Comparison of ENCODE assay signal across 11 mouse cellular contexts in genomic region chr2:74726973-74727639, GRCm38 (mm10). TPM values are rescaled to one million over a fixed set of nuclear protein-coding genes. Genes with fewer than 3 reads are reported as not detected.
DNase-seq lines count a peak whose midpoint lies in the region; ATAC-seq and TF ChIP-seq lines count a peak whose summit lies in the region.
"Had no signal": no experiment of that assay in that cellular context is flagged by ENCODE, and none has a peak within 500 bp of the region (broad histone marks: within the 10 kb centered on the region; RNA-seq: fewer than 3 reads in every experiment).

No protein-coding gene starts in this region.

- no peak overlapping the region for H3K27ac ChIP-seq in heart, embryonic 13.5 days (replicated peaks)
- no peak overlapping the region for H3K27ac ChIP-seq in MEL (ENCODE audit: control insufficient read depth, low read depth, low read length)
- H3K27ac ChIP-seq in intestine, embryonic 14.5 days (ENCODE audit: low read depth): peak overlapping the region; percentile 67
- H3K27ac ChIP-seq in midbrain, embryonic 14.5 days (replicated peaks; ENCODE audit: low read depth, low read length): no peak overlapping the region

- peaks cover 100% of the 10 kb centered on the region for H3K27me3 ChIP-seq in heart, embryonic 13.5 days (replicated peaks)
- H3K27me3 ChIP-seq in MEL (ENCODE audit: control insufficient read depth in 1 of 2, insufficient read depth in 2 of 2, low read length in 2 of 2): peaks cover 0 to 2% of the 10 kb centered on the region in 2 experiments; a peak in 3 of 4 replicates
- H3K27me3 ChIP-seq in intestine, embryonic 14.5 days (replicated peaks; ENCODE audit: control insufficient read depth, insufficient read depth, low read length): peaks cover 95% of the 10 kb centered on the region
- H3K27me3 ChIP-seq in midbrain, embryonic 14.5 days (ENCODE audit: control insufficient read depth, insufficient read depth, low read length): peaks cover 99% of the 10 kb centered on the region

- intact Hi-C loops in heart, postnatal 10 days (cut with DNase I): no loop called here

- DNase-seq in heart, postnatal 10 days: no peak
- DNase-seq in MEL (ENCODE audit: low read depth, low spot score): no peak
- DNase-seq in intestine, embryonic 14.5 days (ENCODE audit: low spot score): no peak
- DNase-seq in midbrain, embryonic 14.5 days: no peak
- no peak for DNase-seq in layer of hippocampus, adult 18-20 months (ENCODE audit: low spot score in 2 of 2)
- no peak for DNase-seq in frontal cortex, postnatal 14 days (ENCODE audit: low spot score in 2 of 2)
- DNase-seq in layer of hippocampus, postnatal 25 days (ENCODE audit: extremely low spot score in 1 of 2, low spot score in 1 of 2): no peak
- DNase-seq: thymus, postnatal 36 days had no signal

- peak overlapping the region; percentile 38 for H3K4me3 ChIP-seq in heart, embryonic 13.5 days
- H3K4me3 ChIP-seq in MEL (ENCODE audit: control insufficient read depth in 1 of 2, insufficient read depth in 1 of 2, low read depth in 2 of 2, low read length in 2 of 2): no peak overlapping the region
- H3K4me3 ChIP-seq in intestine, embryonic 14.5 days (ENCODE audit: low read depth, low read length): peak overlapping the region; percentile 33
- 0 out of 2 replicates have a peak overlapping the region, but pooled peaks have one; percentile 3 for H3K4me3 ChIP-seq in midbrain, embryonic 14.5 days (replicated peaks; ENCODE audit: low read depth, low read length)

- no peak for TF ChIP-seq POLR2A in MEL (IDR thresholded peaks at IDR 0.05; ENCODE audit: control insufficient read depth in 1 of 2, insufficient read depth in 1 of 2, low read depth in 1 of 2, low read length in 2 of 2, poor library complexity in 1 of 2)

- TF ChIP-seq RAD21 in MEL (IDR thresholded peaks at IDR 0.05; ENCODE audit: low read depth, low read length): no peak

- H3K79me2 ChIP-seq in MEL (ENCODE audit: control insufficient read depth, insufficient read depth, low read length, poor library complexity): no peaks in the 10 kb centered on the region

- peaks cover 6% of the 10 kb centered on the region; the same call in 1 of the 2 replicates for H3K4me1 ChIP-seq in heart, embryonic 13.5 days
- H3K4me1 ChIP-seq in MEL (ENCODE audit: control insufficient read depth in 1 of 2, insufficient read depth in 2 of 2, low read length in 2 of 2): no peaks in the 10 kb centered on the region
- peaks cover 19% of the 10 kb centered on the region for H3K4me1 ChIP-seq in intestine, embryonic 14.5 days (replicated peaks; ENCODE audit: control insufficient read depth, insufficient read depth, low read length)
- no peaks in the 10 kb centered on the region for H3K4me1 ChIP-seq in midbrain, embryonic 14.5 days (ENCODE audit: control insufficient read depth, insufficient read depth, low read length)

- no peak overlapping the region; the same call in 1 of the 2 replicates for H3K9ac ChIP-seq in heart, embryonic 13.5 days
- no peak overlapping the region for H3K9ac ChIP-seq in MEL (ENCODE audit: control insufficient read depth, low read depth, low read length, poor library complexity, severe bottlenecking)
- peak overlapping the region; percentile 41 for H3K9ac ChIP-seq in intestine, embryonic 14.5 days (ENCODE audit: low read length)
- no peak overlapping the region for H3K9ac ChIP-seq in midbrain, embryonic 14.5 days (replicated peaks; ENCODE audit: low read length)

- TF ChIP-seq EP300 in MEL (IDR thresholded peaks at IDR 0.05; ENCODE audit: low read depth in 1 of 2, low read length in 2 of 2): no peak

- no peaks in the 10 kb centered on the region for H3K9me3 ChIP-seq in heart, embryonic 13.5 days
- no peaks in the 10 kb centered on the region for H3K9me3 ChIP-seq in MEL (replicated peaks; ENCODE audit: insufficient read depth, low read length)
- H3K9me3 ChIP-seq in intestine, embryonic 14.5 days (ENCODE audit: control insufficient read depth, low read length): no peaks in the 10 kb centered on the region
- no peaks in the 10 kb centered on the region for H3K9me3 ChIP-seq in midbrain, embryonic 14.5 days (ENCODE audit: control insufficient read depth, low read length)

- TF ChIP-seq CTCF in MEL (IDR thresholded peaks at IDR 0.05 in 2 of 3, conservative IDR thresholded peaks at IDR 0.05 in 1 of 3; ENCODE audit: control insufficient read depth in 1 of 3, insufficient read depth in 1 of 3, low read depth in 2 of 3, low read length in 3 of 3, poor library complexity in 1 of 3, severe bottlenecking in 1 of 3): no peak

- no peaks in the 10 kb centered on the region for H3K36me3 ChIP-seq in heart, embryonic 13.5 days
- H3K36me3 ChIP-seq in MEL (ENCODE audit: control insufficient read depth in 1 of 2, insufficient read depth in 2 of 2, low read length in 2 of 2): no peaks in the 10 kb centered on the region
- no peaks in the 10 kb centered on the region for H3K36me3 ChIP-seq in intestine, embryonic 14.5 days (ENCODE audit: control insufficient read depth, insufficient read depth, low read length)
- no peaks in the 10 kb centered on the region for H3K36me3 ChIP-seq in midbrain, embryonic 14.5 days (ENCODE audit: control insufficient read depth, insufficient read depth, low read length)

- H3K4me2 ChIP-seq in heart, embryonic 13.5 days: peak overlapping the region; percentile 60
- peak overlapping the region; percentile 51 for H3K4me2 ChIP-seq in intestine, embryonic 14.5 days (ENCODE audit: low read length)
- H3K4me2 ChIP-seq in midbrain, embryonic 14.5 days (ENCODE audit: low read length): no peak overlapping the region

- under 1% methylated on average over 43 of the region's 43 CpGs for WGBS in heart, embryonic 13.5 days
- WGBS in intestine, embryonic 14.5 days: 16% methylated on average over 43 of the region's 43 CpGs
- WGBS in midbrain, embryonic 14.5 days: 1% methylated on average over 43 of the region's 43 CpGs

- ATAC-seq in heart, embryonic 13.5 days (ENCODE audit: extremely low read depth, insufficient number of reproducible peaks, low FRiP score, low TSS enrichment): no peak
- ATAC-seq in intestine, embryonic 14.5 days (replicated peaks; ENCODE audit: low FRiP score, low TSS enrichment, low read depth): no peak
- no peak; the same call in 1 of the 2 replicates for ATAC-seq in midbrain, embryonic 14.5 days (ENCODE audit: low FRiP score, low TSS enrichment)
- ATAC-seq: inflammation-experienced regulatory T-cells, adult 6 months had no signal

TF ChIP-seq in MEL, 35 proteins besides CTCF, POLR2A, EP300 and RAD21 (continues in another document):
- TF ChIP-seq USF1 (IDR thresholded peaks at IDR 0.05; ENCODE audit: low read depth, low read length): 0 out of 2 replicates have a peak, but pooled peaks have one; percentile 36

RNA-seq across cellular contexts. Expression of gene Gm28230, which starts 0.6 kb away (rescaled TPM):
- 0.09 TPM in 1 of 2 replicates, not detected in the other for polyA plus RNA-seq in heart, embryonic 13.5 days (2015; fragmentation: Nextera tagmentation; extraction: Ambion mirVana)
- not detected for total RNA-seq in heart, postnatal 10 days (2021)
- total RNA-seq in MEL (2012; rRNA removed): not detected in 2 replicates
- polyA plus RNA-seq in MEL (2012; ENCODE audit: insufficient read depth in 1 of 2, insufficient read length in 2 of 2, low read depth in 1 of 2, low replicate concordance in 2 of 2, missing spikeins in 1 of 2): not detected
- 0.38 and 0.66 TPM in 2 replicates for polyA plus RNA-seq in intestine, embryonic 14.5 days (2014; fragmentation: Nextera tagmentation; extraction: Ambion mirVana)
- not detected in 2 replicates for polyA plus RNA-seq in midbrain, embryonic 14.5 days (2014; fragmentation: Nextera tagmentation; extraction: Ambion mirVana)
- total RNA-seq in layer of hippocampus, adult 18-20 months (2021): not detected
- not detected for total RNA-seq in layer of hippocampus, postnatal 25 days (2021)
- total RNA-seq: neutrophil, adult 5-6 weeks had no signal
- polyA plus RNA-seq: inflammation-experienced regulatory T-cells, adult 6 months had no signal

RNA-seq across cellular contexts. Expression of gene Hoxd4, which starts 15.4 kb away (rescaled TPM):
- not detected in 2 replicates for polyA plus RNA-seq in heart, embryonic 13.5 days (2015; fragmentation: Nextera tagmentation; extraction: Ambion mirVana)
- total RNA-seq in heart, postnatal 10 days (2021): under 1 TPM; 0.55 to 0.57 TPM
- total RNA-seq in MEL (2012; rRNA removed): not detected in 2 replicates
- polyA plus RNA-seq in MEL (2012; ENCODE audit: insufficient read depth in 1 of 2, insufficient read length in 2 of 2, low read depth in 1 of 2, low replicate concordance in 2 of 2, missing spikeins in 1 of 2): not detected
- 1.6 and 2.9 TPM in 2 replicates for polyA plus RNA-seq in intestine, embryonic 14.5 days (2014; fragmentation: Nextera tagmentation; extraction: Ambion mirVana)
- not detected in 2 replicates for polyA plus RNA-seq in midbrain, embryonic 14.5 days (2014; fragmentation: Nextera tagmentation; extraction: Ambion mirVana)
- total RNA-seq in layer of hippocampus, adult 18-20 months (2021): not detected
- not detected for total RNA-seq in layer of hippocampus, postnatal 25 days (2021)
- total RNA-seq: neutrophil, adult 5-6 weeks had no signal
- polyA plus RNA-seq: inflammation-experienced regulatory T-cells, adult 6 months had no signal

RNA-seq across cellular contexts. Expression of gene Hoxd3, which starts 15.4 kb away (rescaled TPM):
- 0.74 and 0.89 TPM in 2 replicates for polyA plus RNA-seq in heart, embryonic 13.5 days (2015; fragmentation: Nextera tagmentation; extraction: Ambion mirVana)
- not detected for total RNA-seq in heart, postnatal 10 days (2021)
- total RNA-seq in MEL (2012; rRNA removed): not detected in 2 replicates
- polyA plus RNA-seq in MEL (2012; ENCODE audit: insufficient read depth in 1 of 2, insufficient read length in 2 of 2, low read depth in 1 of 2, low replicate concordance in 2 of 2, missing spikeins in 1 of 2): not detected
- 27.6 and 27.8 TPM in 2 replicates for polyA plus RNA-seq in intestine, embryonic 14.5 days (2014; fragmentation: Nextera tagmentation; extraction: Ambion mirVana)
- polyA plus RNA-seq in midbrain, embryonic 14.5 days (2014; fragmentation: Nextera tagmentation; extraction: Ambion mirVana): not detected in 2 replicates
- not detected for total RNA-seq in layer of hippocampus, adult 18-20 months (2021)
- total RNA-seq in layer of hippocampus, postnatal 25 days (2021): not detected
- total RNA-seq: neutrophil, adult 5-6 weeks had no signal
- polyA plus RNA-seq: inflammation-experienced regulatory T-cells, adult 6 months had no signal

RNA-seq across cellular contexts. Expression of gene Hoxd8, which starts 22.7 kb away (rescaled TPM):
- polyA plus RNA-seq in heart, embryonic 13.5 days (2015; fragmentation: Nextera tagmentation; extraction: Ambion mirVana): 0.07 and 0.23 TPM in 2 replicates
- total RNA-seq in heart, postnatal 10 days (2021): 1 to 10 TPM; 1.9 to 2.5 TPM
- 4.7 and 5.4 TPM in 2 replicates for total RNA-seq in MEL (2012; rRNA removed)
- polyA plus RNA-seq in MEL (2012; ENCODE audit: insufficient read depth in 1 of 2, insufficient read length in 2 of 2, low read depth in 1 of 2, low replicate concordance in 2 of 2, missing spikeins in 1 of 2): 1 to 10 TPM in 1 of 2 experiments, not detected in 1; 7.4 TPM
- 6.1 and 8.4 TPM in 2 replicates for polyA plus RNA-seq in intestine, embryonic 14.5 days (2014; fragmentation: Nextera tagmentation; extraction: Ambion mirVana)
- polyA plus RNA-seq in midbrain, embryonic 14.5 days (2014; fragmentation: Nextera tagmentation; extraction: Ambion mirVana): not detected in 2 replicates
- not detected for total RNA-seq in layer of hippocampus, adult 18-20 months (2021)
- not detected for total RNA-seq in layer of hippocampus, postnatal 25 days (2021)
- total RNA-seq: neutrophil, adult 5-6 weeks had no signal
- polyA plus RNA-seq: inflammation-experienced regulatory T-cells, adult 6 months had no signal

RNA-seq across cellular contexts. Expression of gene Hoxd9, which starts 29.6 kb away (rescaled TPM):
- polyA plus RNA-seq in heart, embryonic 13.5 days (2015; fragmentation: Nextera tagmentation; extraction: Ambion mirVana): not detected in 2 replicates
- total RNA-seq in heart, postnatal 10 days (2021): under 1 TPM; 0.19 to 0.22 TPM
- total RNA-seq in MEL (2012; rRNA removed): not detected in 2 replicates
- not detected for polyA plus RNA-seq in MEL (2012; ENCODE audit: insufficient read depth in 1 of 2, insufficient read length in 2 of 2, low read depth in 1 of 2, low replicate concordance in 2 of 2, missing spikeins in 1 of 2)
- polyA plus RNA-seq in intestine, embryonic 14.5 days (2014; fragmentation: Nextera tagmentation; extraction: Ambion mirVana): 3.9 and 6.8 TPM in 2 replicates
- polyA plus RNA-seq in midbrain, embryonic 14.5 days (2014; fragmentation: Nextera tagmentation; extraction: Ambion mirVana): not detected in 2 replicates
- total RNA-seq in layer of hippocampus, adult 18-20 months (2021): not detected
- not detected for total RNA-seq in layer of hippocampus, postnatal 25 days (2021)
- total RNA-seq: neutrophil, adult 5-6 weeks had no signal
- polyA plus RNA-seq: inflammation-experienced regulatory T-cells, adult 6 months had no signal

Comparison
In these comparisons a context has a peak if more than half of its experiments do, and no peak if none do; other contexts are left out.
1. H3K4me3 ChIP-seq: peak in heart, embryonic 13.5 days (single experiment), intestine, embryonic 14.5 days (single experiment) and midbrain, embryonic 14.5 days (single experiment); none in MEL (0 of 2).